Mouse (Mus musculus) hindbrain, embryonic 12.5 days (tissue): ENCODE data around the gene Zfand2a. TPM values are rescaled to one million over a fixed set of nuclear protein-coding genes. Genes with fewer than 3 reads are reported as not detected.

Experiments used
- ATAC-seq: fragments of 200-750 bp; cut with Nextera tagmentation; 2 replicates; pipeline ENCODE4 v1.8.0; 2017; ENCODE audit warnings: moderate TSS enrichment; ENCODE audit not compliant: low FRiP score
- H3K27ac ChIP-seq: fragments of 300-500 bp; sonication (generic); 2 replicates; pipeline ENCODE4 v1.5.1; 2016; ENCODE audit warnings: mild to moderate bottlenecking
- H3K27me3 ChIP-seq: fragments of 300-500 bp; sonication (generic); 2 replicates; pipeline ENCODE4 v1.6.1; 2016; ENCODE audit warnings: mild to moderate bottlenecking
- H3K36me3 ChIP-seq: fragments of 300-500 bp; sonication (generic); 2 replicates; pipeline ENCODE4 v1.6.1; 2016; ENCODE audit warnings: mild to moderate bottlenecking
- H3K4me1 ChIP-seq: fragments of 300-500 bp; sonication (generic); 2 replicates; pipeline ENCODE4 v1.6.1; 2016
- H3K4me2 ChIP-seq: fragments of 300-500 bp; sonication (generic); replicated peaks from 2 replicates; pipeline ENCODE4 v1.6.1; 2016; ENCODE audit warnings: mild to moderate bottlenecking
- H3K4me3 ChIP-seq: fragments of 300-500 bp; sonication (generic); 2 replicates; pipeline ENCODE4 v1.5.1; 2016; ENCODE audit warnings: mild to moderate bottlenecking
- H3K9ac ChIP-seq: fragments of 300-500 bp; sonication (generic); 2 replicates; pipeline ENCODE4 v1.6.1; 2016; ENCODE audit warnings: mild to moderate bottlenecking, moderate library complexity
- H3K9me3 ChIP-seq: fragments of 300-500 bp; sonication (generic); replicated peaks from 2 replicates; pipeline ENCODE4 v1.6.1; 2016; ENCODE audit warnings: mild to moderate bottlenecking
- WGBS: fragments of 180-500 bp; shearing (Covaris S2); methylation state at CpG from one replicate; pipeline ENCODE4 v1.1.7; 2016; 5-methylcytosine and 5-hydroxymethylcytosine counted together
- polyA plus RNA-seq: library from polyadenylated mRNA; unstranded; fragments of >200 nt; fragmentation: Nextera tagmentation; extraction: Ambion mirVana; gene quantifications from 2 replicates; pipeline ENCODE4 v1.2.1, GENCODE M21; 2016

The Zfand2a gene
- polyA plus RNA-seq, 1 experiment from 2014 or later = 12.0 TPM

DNA sequence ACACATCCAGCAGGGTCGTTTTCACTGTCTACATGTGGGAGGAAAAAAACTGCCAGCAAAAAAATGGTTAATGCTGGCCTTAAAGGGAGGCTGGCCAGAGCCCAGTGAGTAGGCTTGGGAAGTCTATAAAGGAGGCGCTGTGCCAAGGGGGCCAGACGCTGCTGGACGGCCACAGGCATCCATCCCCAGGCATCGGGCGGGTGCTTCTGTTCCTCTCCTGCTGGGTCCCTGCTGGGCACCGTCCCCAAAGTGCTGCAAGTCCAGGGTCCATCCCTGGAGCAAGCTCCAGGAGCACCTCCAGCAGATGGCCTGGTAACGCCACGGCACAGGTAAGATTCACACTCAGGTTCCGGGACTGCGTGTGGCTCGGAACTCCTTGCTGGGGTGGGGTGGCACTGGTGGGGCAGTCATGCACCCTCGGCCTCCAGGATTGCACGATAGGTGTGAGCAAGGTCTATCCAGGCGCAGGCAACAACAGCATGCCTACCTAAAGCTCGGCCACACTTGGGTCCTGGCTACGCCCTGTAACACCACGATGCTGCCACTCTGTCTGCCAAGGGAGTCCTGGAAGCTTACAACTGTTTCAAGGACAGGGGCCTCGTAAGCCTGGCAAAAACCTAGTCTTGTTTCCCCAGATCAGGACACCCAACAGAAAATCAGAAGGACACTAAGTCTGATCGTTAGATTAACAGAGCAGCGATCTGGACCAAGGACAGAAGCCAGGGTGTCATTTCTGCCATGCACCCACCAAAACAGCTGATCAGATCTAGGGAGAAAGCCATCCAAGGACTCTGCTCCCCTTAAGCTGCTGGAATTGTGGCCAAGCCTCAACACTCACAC is 61.1 kb downstream of the Zfand2a start, which contains the start of gene Gper1:
TSS of gene Gper1 (plus strand) at position 126 of the 840 bp plus-strand sequence.
- peak within 1 kb of the TSS; percentile 46 for H3K9ac ChIP-seq
- H3K4me2 ChIP-seq = peak within 1 kb of the TSS; percentile 36
- ATAC-seq = no peak
- H3K36me3 ChIP-seq = no peaks in the 10 kb centered on the region
- 0 out of 2 replicates have a peak within 1 kb of the TSS, but pooled peaks have one; percentile 13 for H3K4me3 ChIP-seq
- H3K27me3 ChIP-seq = no peaks in the 10 kb centered on the region
- WGBS = 59% methylated on average over 21 of the region's 21 CpGs
- no peaks in the 10 kb centered on the region for H3K9me3 ChIP-seq
- H3K27ac ChIP-seq = peak within 1 kb of the TSS; percentile 40; the same call in 1 of the 2 replicates
- H3K4me1 ChIP-seq = peaks cover 26% of the 10 kb centered on the region

Other genes starting within 250 kb of the Zfand2a start
- gene Get4, start 232.2 kb downstream of the Zfand2a start, polyA plus RNA-seq = 123 and 126 TPM in 2 replicates
- gene Adap1, start 158.9 kb downstream of the Zfand2a start, polyA plus RNA-seq = 13.1 and 13.7 TPM in 2 replicates
- gene Cox19, start 133.1 kb downstream of the Zfand2a start, polyA plus RNA-seq = 107 and 117 TPM in 2 replicates
- 0.41 and 0.46 TPM in 2 replicates for gene Cyp2w1, start 131.9 kb downstream of the Zfand2a start, polyA plus RNA-seq
- 1.8 and 2.4 TPM in 2 replicates for gene Gpr146, start 106.9 kb downstream of the Zfand2a start, polyA plus RNA-seq
- gene C130050O18Rik, start 79.3 kb downstream of the Zfand2a start, polyA plus RNA-seq = 0.45 and 0.90 TPM in 2 replicates
- gene Gper1, start 61.4 kb downstream of the Zfand2a start, polyA plus RNA-seq = 5.0 TPM in 2 replicates
- gene 3110082I17Rik, start 24.0 kb downstream of the Zfand2a start, polyA plus RNA-seq = 22.9 and 26.3 TPM in 2 replicates
- 97.3 and 99.4 TPM in 2 replicates for gene Uncx, start 58.9 kb upstream of the Zfand2a start, polyA plus RNA-seq